Mouse (Mus musculus) intestine, embryonic 14.5 days (tissue): ENCODE measurements at regions not wholly inside any gene's neighbourhood (a gene's known extent, or its start where the extent isn't known, plus 50 kb on each side); places are given as distances from the start of the nearest gene placed in this dataset.

ENCODE experiments used
- ATAC-seq: fragments of 200-750 bp; cut with Nextera tagmentation; replicated peaks from 2 replicates; pipeline ENCODE4 v1.8.0; 2017; ENCODE audit warnings: low read depth, moderate number of reproducible peaks, moderate TSS enrichment, moderate library complexity; ENCODE audit not compliant: low FRiP score, low TSS enrichment
- DNase-seq: peaks from one replicate; pipeline ENCODE4 v3.0.0-alpha.2; 2018; ENCODE audit warnings: low spot score
- H3K27ac ChIP-seq: fragments of 300-500 bp; sonication (generic); 2 replicates; pipeline ENCODE4 v1.5.1; 2014; ENCODE audit warnings: low read depth, mild to moderate bottlenecking, control low read depth
- H3K27me3 ChIP-seq: fragments of 300-500 bp; sonication (generic); replicated peaks from 2 replicates; pipeline ENCODE4 v1.6.1; 2014; ENCODE audit warnings: low read length, control low read depth; ENCODE audit not compliant: control insufficient read depth, insufficient read depth
- H3K36me3 ChIP-seq: fragments of 300-500 bp; sonication (generic); 2 replicates; pipeline ENCODE4 v1.6.1; 2014; ENCODE audit warnings: low read length, control low read depth; ENCODE audit not compliant: control insufficient read depth, insufficient read depth
- H3K4me1 ChIP-seq: fragments of 300-500 bp; sonication (generic); replicated peaks from 2 replicates; pipeline ENCODE4 v1.6.1; 2014; ENCODE audit warnings: low read length, control low read depth, mixed read lengths; ENCODE audit not compliant: control insufficient read depth, insufficient read depth
- H3K4me2 ChIP-seq: fragments of 300-500 bp; sonication (generic); 2 replicates; pipeline ENCODE4 v1.6.1; 2014; ENCODE audit warnings: low read length
- H3K4me3 ChIP-seq: fragments of 300-500 bp; sonication (generic); 2 replicates; pipeline ENCODE4 v1.5.1; 2014; ENCODE audit warnings: low read depth, low read length, control low read depth, mixed read lengths
- H3K9ac ChIP-seq: fragments of 300-500 bp; sonication (generic); 2 replicates; pipeline ENCODE4 v1.6.1; 2014; ENCODE audit warnings: mild to moderate bottlenecking, low read length
- H3K9me3 ChIP-seq: fragments of 300-500 bp; sonication (generic); 2 replicates; pipeline ENCODE4 v1.6.1; 2016; ENCODE audit warnings: low read length, control low read depth; ENCODE audit not compliant: control insufficient read depth
- WGBS: fragments of 180-500 bp; shearing (Covaris S2); extraction: QIAGEN DNeasy Blood & Tissue Kit; methylation state at CpG from one replicate; pipeline ENCODE4 v1.1.7; 2014; 5-methylcytosine and 5-hydroxymethylcytosine counted together

GRCm38 (mm10) chr12:73491370-73491769 lies 54.8 kb downstream of the Tmem30b start:
- no peak for ATAC-seq
- H3K4me2 ChIP-seq, result no peak overlapping the region
- no peaks in the 10 kb centered on the region for H3K36me3 ChIP-seq
- H3K27ac ChIP-seq, result no peak overlapping the region
- H3K4me3 ChIP-seq, result no peak overlapping the region
- 77% methylated on average over 3 of the region's 3 CpGs for WGBS
- no peaks in the 10 kb centered on the region for H3K4me1 ChIP-seq
- no peaks in the 10 kb centered on the region for H3K27me3 ChIP-seq
- no peaks in the 10 kb centered on the region for H3K9me3 ChIP-seq
- no peak for DNase-seq
- H3K9ac ChIP-seq, result no peak overlapping the region

GRCm38 (mm10) chr12:73482858-73483257 lies 63.3 kb downstream of the Tmem30b start:
- H3K4me1 ChIP-seq, result no peaks in the 10 kb centered on the region
- H3K27ac ChIP-seq, result no peak overlapping the region
- no peaks in the 10 kb centered on the region for H3K36me3 ChIP-seq
- no peaks in the 10 kb centered on the region for H3K27me3 ChIP-seq
- DNase-seq (no peak), ATAC-seq (no peak)
- H3K4me3 ChIP-seq, result no peak overlapping the region
- H3K9me3 ChIP-seq, result no peaks in the 10 kb centered on the region
- no peak overlapping the region for H3K4me2 ChIP-seq
- H3K9ac ChIP-seq, result no peak overlapping the region
- 88% methylated on average over 2 of the region's 2 CpGs for WGBS

- Histone ChIP-seq H3K36me3 (no peaks in the 10 kb centered on the region), H3K4me2 (no peak overlapping the region), H3K27ac (no peak overlapping the region), H3K9me3 (no peaks in the 10 kb centered on the region), H3K4me1 (no peaks in the 10 kb centered on the region), H3K27me3 (no peaks in the 10 kb centered on the region), H3K9ac (no peak overlapping the region), H3K4me3 (no peak overlapping the region)
- 91% methylated on average over 6 of the region's 6 CpGs for WGBS
- DNase-seq (no peak), ATAC-seq (no peak)
Measured at GRCm38 (mm10) chr12:73482275-73482674, 63.9 kb downstream of the Tmem30b start.

GRCm38 (mm10) chr12:73481705-73482104 lies 64.5 kb downstream of the Tmem30b start:
- no peaks in the 10 kb centered on the region for H3K9me3 ChIP-seq
- H3K4me1 ChIP-seq, result peaks cover 1% of the 10 kb centered on the region; the same call in 1 of the 2 replicates
- 81% methylated on average over 3 of the region's 3 CpGs for WGBS
- no peak overlapping the region for H3K9ac ChIP-seq
- H3K36me3 ChIP-seq, result no peaks in the 10 kb centered on the region
- no peak overlapping the region for H3K4me2 ChIP-seq
- no peak for DNase-seq
- H3K4me3 ChIP-seq, result no peak overlapping the region
- no peak for ATAC-seq
- no peaks in the 10 kb centered on the region for H3K27me3 ChIP-seq
- no peak overlapping the region for H3K27ac ChIP-seq

- Histone ChIP-seq H3K4me3 (no peak overlapping the region), H3K9ac (no peak overlapping the region), H3K27me3 (no peaks in the 10 kb centered on the region), H3K9me3 (no peaks in the 10 kb centered on the region), H3K27ac (no peak overlapping the region), H3K36me3 (no peaks in the 10 kb centered on the region), H3K4me2 (no peak overlapping the region), H3K4me1 (peaks cover 5% of the 10 kb centered on the region; the same call in 1 of the 2 replicates)
- DNase-seq, result no peak
- no peak for ATAC-seq
- WGBS, result 94% methylated on average over 6 of the region's 6 CpGs
Measured at GRCm38 (mm10) chr12:73481165-73481564, 65.0 kb downstream of the Tmem30b start.

- Histone ChIP-seq H3K27ac (no peak overlapping the region), H3K36me3 (no peaks in the 10 kb centered on the region), H3K4me1 (peaks cover 5% of the 10 kb centered on the region; the same call in 1 of the 2 replicates), H3K4me2 (no peak overlapping the region), H3K9ac (no peak overlapping the region), H3K9me3 (no peaks in the 10 kb centered on the region), H3K27me3 (no peaks in the 10 kb centered on the region), H3K4me3 (no peak overlapping the region)
- ATAC-seq (no peak), DNase-seq (no peak)
- WGBS, result 88% methylated on average over 6 of the region's 6 CpGs
Measured at GRCm38 (mm10) chr12:73480610-73480971, 65.6 kb downstream of the Tmem30b start.

- H3K27me3 ChIP-seq, result no peaks in the 10 kb centered on the region
- H3K9me3 ChIP-seq, result no peaks in the 10 kb centered on the region
- no peak overlapping the region for H3K4me3 ChIP-seq
- DNase-seq (no peak), ATAC-seq (no peak)
- WGBS, result 89% methylated on average over 15 of the region's 15 CpGs
- peaks cover 5% of the 10 kb centered on the region; the same call in 1 of the 2 replicates for H3K4me1 ChIP-seq
- H3K4me2 ChIP-seq, result no peak overlapping the region
- H3K27ac ChIP-seq, result no peak overlapping the region
- no peak overlapping the region for H3K9ac ChIP-seq
- H3K36me3 ChIP-seq, result no peaks in the 10 kb centered on the region
Measured at GRCm38 (mm10) chr12:73479932-73480609, 66.1 kb downstream of the Tmem30b start.

GRCm38 (mm10) chr12:73478641-73479040 lies 67.6 kb downstream of the Tmem30b start:
- 93% methylated on average over 4 of the region's 4 CpGs for WGBS
- H3K9ac ChIP-seq, result no peak overlapping the region
- H3K36me3 ChIP-seq, result no peaks in the 10 kb centered on the region
- no peaks in the 10 kb centered on the region for H3K9me3 ChIP-seq
- DNase-seq, result no peak
- no peak for ATAC-seq
- no peak overlapping the region for H3K4me2 ChIP-seq
- no peak overlapping the region for H3K4me3 ChIP-seq
- H3K4me1 ChIP-seq, result peaks cover 5% of the 10 kb centered on the region; the same call in 1 of the 2 replicates
- H3K27ac ChIP-seq, result no peak overlapping the region
- no peaks in the 10 kb centered on the region for H3K27me3 ChIP-seq

GRCm38 (mm10) chr12:73476421-73476858 lies 69.8 kb downstream of the Tmem30b start:
- H3K4me1 ChIP-seq, result peaks cover 5% of the 10 kb centered on the region; the same call in 1 of the 2 replicates
- DNase-seq, result no peak

More at GRCm38 (mm10) chr12:73476421-73476858, 69.8 kb downstream of the Tmem30b start:
- H3K4me2 ChIP-seq, result 0 out of 2 replicates have a peak overlapping the region, but pooled peaks have one; percentile 13
- no peaks in the 10 kb centered on the region for H3K9me3 ChIP-seq
- H3K27me3 ChIP-seq, result no peaks in the 10 kb centered on the region
- H3K36me3 ChIP-seq, result no peaks in the 10 kb centered on the region
- H3K9ac ChIP-seq, result no peak overlapping the region
- WGBS, result 5% methylated on average over 7 of the region's 7 CpGs
- no peak overlapping the region for H3K4me3 ChIP-seq
- ATAC-seq, result no peak
- no peak overlapping the region for H3K27ac ChIP-seq
